Mouse (Mus musculus): ENCODE measurements around the gene Tmem132b.
"Not testable (repeated sequence)": the region's sequence is repeated elsewhere in the genome, so short reads cannot be mapped to it uniquely, and the experiment has no call there.

Tmem132b gene

GRCm38 (mm10) chr5:125531634-125532033 lies at the start of gene Tmem132b:
Tmem132b (plus strand) TSS chr5:125531774.
- DNase-seq (ENCODE audit: low spot score in 2 of 2) = no peak

- no peak for DNase-seq (ENCODE audit: low spot score in 2 of 2)
Measured at GRCm38 (mm10) chr5:125482474-125482873, 49.1 kb upstream of the Tmem132b start.

GRCm38 (mm10) chr5:125483712-125484611 lies 47.6 kb upstream of the Tmem132b start:
- DNase-seq (ENCODE audit: low spot score in 2 of 2) = no peak

GRCm38 (mm10) chr5:125485031-125485778 lies 46.4 kb upstream of the Tmem132b start:
- no peak for DNase-seq (ENCODE audit: low spot score in 2 of 2)

- no peak for DNase-seq (ENCODE audit: low spot score in 2 of 2)
Measured at GRCm38 (mm10) chr5:125486088-125486487, 45.5 kb upstream of the Tmem132b start.

- no peak for DNase-seq (ENCODE audit: low spot score in 2 of 2)
Measured at GRCm38 (mm10) chr5:125487375-125488115, 44.0 kb upstream of the Tmem132b start.

GRCm38 (mm10) chr5:125488116-125488455 lies 43.5 kb upstream of the Tmem132b start:
- peak in 1 of 2 experiments; percentile 26 for DNase-seq (ENCODE audit: low spot score in 2 of 2)

- DNase-seq (ENCODE audit: low spot score in 2 of 2) = not testable (repeated sequence)
Measured at GRCm38 (mm10) chr5:125488953-125489352, 42.6 kb upstream of the Tmem132b start.

- no peak for DNase-seq (ENCODE audit: low spot score in 2 of 2)
Measured at GRCm38 (mm10) chr5:125491107-125491506, 40.5 kb upstream of the Tmem132b start.

GRCm38 (mm10) chr5:125492379-125493092 lies 39.0 kb upstream of the Tmem132b start:
- no peak for DNase-seq (ENCODE audit: low spot score in 2 of 2)

GRCm38 (mm10) chr5:125493093-125493423 lies 38.5 kb upstream of the Tmem132b start:
- no peak for DNase-seq (ENCODE audit: low spot score in 2 of 2)

GRCm38 (mm10) chr5:125495655-125496054 lies 35.9 kb upstream of the Tmem132b start:
- DNase-seq (ENCODE audit: low spot score in 2 of 2) = no peak

GRCm38 (mm10) chr5:125497821-125498600 lies 33.6 kb upstream of the Tmem132b start:
- DNase-seq (ENCODE audit: low spot score in 2 of 2) = no peak

- no peak for DNase-seq (ENCODE audit: low spot score in 2 of 2)
Measured at GRCm38 (mm10) chr5:125501505-125501904, 30.1 kb upstream of the Tmem132b start.

GRCm38 (mm10) chr5:125502186-125502585 lies 29.4 kb upstream of the Tmem132b start:
- DNase-seq (ENCODE audit: low spot score in 2 of 2) = no peak

GRCm38 (mm10) chr5:125503628-125504027 lies 27.9 kb upstream of the Tmem132b start:
- no peak for DNase-seq (ENCODE audit: low spot score in 2 of 2)

- no peak for DNase-seq (ENCODE audit: low spot score in 2 of 2)
Measured at GRCm38 (mm10) chr5:125504692-125505091, 26.9 kb upstream of the Tmem132b start.

GRCm38 (mm10) chr5:125505968-125506367 lies 25.6 kb upstream of the Tmem132b start:
- no peak for DNase-seq (ENCODE audit: low spot score in 2 of 2)

GRCm38 (mm10) chr5:125507582-125507981 lies 24.0 kb upstream of the Tmem132b start:
- DNase-seq (ENCODE audit: low spot score in 2 of 2) = no peak

GRCm38 (mm10) chr5:125508006-125508405 lies 23.6 kb upstream of the Tmem132b start:
- no peak for DNase-seq (ENCODE audit: low spot score in 2 of 2)

- no peak for DNase-seq (ENCODE audit: low spot score in 2 of 2)
Measured at GRCm38 (mm10) chr5:125509541-125509940, 22.0 kb upstream of the Tmem132b start.
